Mouse (Mus musculus): ENCODE measurements around the gene Ptprs.

DNA sequence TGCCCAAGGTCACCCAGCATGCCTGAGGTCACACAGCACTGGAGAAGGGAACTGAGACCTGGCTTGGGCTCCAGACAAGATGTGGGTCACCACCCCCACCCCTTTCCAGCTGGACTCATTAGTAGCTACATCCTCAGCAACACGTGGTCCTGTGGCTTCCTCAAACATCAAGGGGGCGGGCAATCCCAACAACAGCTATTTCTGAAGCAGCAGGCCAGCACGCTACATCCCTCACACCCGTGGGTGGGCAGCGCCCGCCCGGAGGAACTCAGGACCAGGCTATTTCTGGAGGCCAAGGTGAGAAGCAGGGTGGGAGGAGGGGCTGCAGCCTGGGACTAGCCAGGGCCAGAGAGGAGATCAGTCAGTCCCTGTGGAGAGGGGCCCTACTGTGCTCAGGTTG, 7.4 kb downstream of the Ptprs start:
- no peak for TF ChIP-seq CTCF (IDR thresholded peaks at IDR 0.05)
- TF ChIP-seq EP300 (IDR thresholded peaks at IDR 0.05; ENCODE audit: insufficient read depth, low read depth, low read length): no peak
- TF ChIP-seq POLR2A (IDR thresholded peaks at IDR 0.05; ENCODE audit: insufficient read depth, low read depth, low read length): no peak

Data from heart, adult 2 months (tissue).